Mouse (Mus musculus) heart, embryonic 11.5 days (tissue): ENCODE results near the gene Rab3gap2. TPM values are rescaled to one million over a fixed set of nuclear protein-coding genes. Genes with fewer than 3 reads are reported as not detected.
A peak's percentile ranks its signal among the peaks of the same experiment; 100 is the strongest.

ENCODE experiments used
- ATAC-seq: fragments of 200-750 bp; cut with Nextera tagmentation; replicated peaks from 2 replicates; pipeline ENCODE4 v1.8.0; 2017; ENCODE audit warnings: moderate library complexity; ENCODE audit not compliant: insufficient number of reproducible peaks, low FRiP score, low TSS enrichment
- H3K27ac ChIP-seq: fragments of 300-500 bp; sonication (generic); 2 replicates; pipeline ENCODE4 v1.5.1; 2014; ENCODE audit warnings: mild to moderate bottlenecking, low read depth, low read length
- H3K27me3 ChIP-seq: fragments of 300-500 bp; sonication (generic); 2 replicates; pipeline ENCODE4 v1.6.1; 2014; ENCODE audit warnings: mild to moderate bottlenecking, low read length, mixed read lengths; ENCODE audit not compliant: control insufficient read depth, insufficient read depth
- H3K36me3 ChIP-seq: fragments of 300-500 bp; sonication (generic); 2 replicates; pipeline ENCODE4 v1.6.1; 2014; ENCODE audit warnings: mild to moderate bottlenecking, low read length, moderate library complexity, mixed read lengths; ENCODE audit not compliant: control insufficient read depth, insufficient read depth
- H3K4me1 ChIP-seq: fragments of 300-500 bp; sonication (generic); 2 replicates; pipeline ENCODE4 v1.6.1; 2014; ENCODE audit warnings: low read length; ENCODE audit not compliant: control insufficient read depth, insufficient read depth
- H3K4me2 ChIP-seq: fragments of 300-500 bp; sonication (generic); 2 replicates; pipeline ENCODE4 v1.6.1; 2014; ENCODE audit warnings: mild to moderate bottlenecking, moderate library complexity
- H3K4me3 ChIP-seq: fragments of 300-500 bp; sonication (generic); 2 replicates; pipeline ENCODE4 v1.5.1; 2014; ENCODE audit warnings: low read depth, low read length
- H3K9ac ChIP-seq: fragments of 300-500 bp; sonication (generic); 2 replicates; pipeline ENCODE4 v1.6.1; 2014; ENCODE audit warnings: mild to moderate bottlenecking, low read depth, low read length, moderate library complexity
- H3K9me3 ChIP-seq: fragments of 300-500 bp; sonication (generic); replicated peaks from 2 replicates; pipeline ENCODE4 v1.6.1; 2016; ENCODE audit warnings: low read length; ENCODE audit not compliant: control insufficient read depth
- WGBS: fragments of 180-500 bp; shearing (Covaris S2); extraction: QIAGEN DNeasy Blood & Tissue Kit; methylation state at CpG from one replicate; pipeline ENCODE4 v1.1.7; 2014; ENCODE audit not compliant: insufficient replicate concordance; 5-methylcytosine and 5-hydroxymethylcytosine counted together
- polyA plus RNA-seq: library from polyadenylated mRNA; unstranded; fragments of >200 nt; fragmentation: Nextera tagmentation; extraction: Ambion mirVana; gene quantifications from 2 replicates; pipeline ENCODE4 v1.2.1, GENCODE M21; 2014

Rab3gap2 gene
- polyA plus RNA-seq, 1 experiment from 2014 or later, result 18.9 TPM

GRCm38 (mm10) chr1:185236530-185236929 lies 32.6 kb downstream of the Rab3gap2 start:
- H3K9ac ChIP-seq, result no peak overlapping the region
- no peaks in the 10 kb centered on the region; the same call in 1 of the 2 replicates for H3K4me1 ChIP-seq
- no peak for ATAC-seq
- 86% methylated on average over 4 of the region's 4 CpGs for WGBS
- H3K27me3 ChIP-seq, result no peaks in the 10 kb centered on the region
- H3K4me2 ChIP-seq, result no peak overlapping the region
- no peak overlapping the region for H3K27ac ChIP-seq
- peaks cover 21% of the 10 kb centered on the region for H3K36me3 ChIP-seq
- H3K4me3 ChIP-seq, result no peak overlapping the region
- no peaks in the 10 kb centered on the region for H3K9me3 ChIP-seq

- no peak for ATAC-seq
These were observed 39.1 kb downstream of the Rab3gap2 start for GRCm38 (mm10) chr1:185243013-185243412.

GRCm38 (mm10) chr1:185245456-185245855 lies 41.5 kb downstream of the Rab3gap2 start:
- no peak overlapping the region for H3K27ac ChIP-seq
- 76% methylated on average over 7 of the region's 7 CpGs for WGBS
- no peaks in the 10 kb centered on the region for H3K4me1 ChIP-seq
- no peaks in the 10 kb centered on the region for H3K27me3 ChIP-seq
- no peak for ATAC-seq
- no peak overlapping the region for H3K9ac ChIP-seq
- no peak overlapping the region for H3K4me3 ChIP-seq
- no peaks in the 10 kb centered on the region for H3K9me3 ChIP-seq
- peaks cover 19% of the 10 kb centered on the region for H3K36me3 ChIP-seq
- no peak overlapping the region for H3K4me2 ChIP-seq

More at GRCm38 (mm10) chr1:185243013-185243412, 39.1 kb downstream of the Rab3gap2 start:
- peaks cover 22% of the 10 kb centered on the region for H3K36me3 ChIP-seq
- no peak overlapping the region for H3K4me2 ChIP-seq
- H3K27me3 ChIP-seq, result no peaks in the 10 kb centered on the region
- H3K4me1 ChIP-seq, result no peaks in the 10 kb centered on the region
- no peak overlapping the region for H3K9ac ChIP-seq
- H3K4me3 ChIP-seq, result no peak overlapping the region
- 85% methylated on average over 8 of the region's 8 CpGs for WGBS
- H3K27ac ChIP-seq, result no peak overlapping the region
- H3K9me3 ChIP-seq, result no peaks in the 10 kb centered on the region

GRCm38 (mm10) chr1:185247429-185248085 lies 43.6 kb downstream of the Rab3gap2 start:
- no peaks in the 10 kb centered on the region for H3K9me3 ChIP-seq
- no peak for ATAC-seq
- no peak overlapping the region for H3K9ac ChIP-seq
- H3K36me3 ChIP-seq, result peaks cover 23% of the 10 kb centered on the region
- H3K27me3 ChIP-seq, result no peaks in the 10 kb centered on the region
- H3K27ac ChIP-seq, result no peak overlapping the region
- H3K4me2 ChIP-seq, result no peak overlapping the region
- 87% methylated on average over 20 of the region's 20 CpGs for WGBS
- H3K4me1 ChIP-seq, result peaks cover 11% of the 10 kb centered on the region; the same call in 1 of the 2 replicates
- no peak overlapping the region for H3K4me3 ChIP-seq

- Histone ChIP-seq H3K9ac (no peak overlapping the region), H3K27me3 (no peaks in the 10 kb centered on the region), H3K4me1 (peaks cover 20% of the 10 kb centered on the region; the same call in 1 of the 2 replicates), H3K4me3 (no peak overlapping the region), H3K36me3 (peaks cover 21% of the 10 kb centered on the region), H3K9me3 (no peaks in the 10 kb centered on the region), H3K4me2 (no peak overlapping the region), H3K27ac (no peak overlapping the region)
- ATAC-seq, result no peak
- WGBS, result 81% methylated on average over 8 of the region's 8 CpGs
These were observed 44.8 kb downstream of the Rab3gap2 start for GRCm38 (mm10) chr1:185248728-185249127.

GRCm38 (mm10) chr1:185252351-185252750 lies 48.4 kb downstream of the Rab3gap2 start:
- no peak overlapping the region for H3K4me2 ChIP-seq
- peaks cover 30% of the 10 kb centered on the region for H3K4me1 ChIP-seq
- H3K4me3 ChIP-seq, result no peak overlapping the region
- H3K9ac ChIP-seq, result no peak overlapping the region
- H3K27me3 ChIP-seq, result no peaks in the 10 kb centered on the region
- no peaks in the 10 kb centered on the region for H3K9me3 ChIP-seq
- H3K27ac ChIP-seq, result 0 out of 2 replicates have a peak overlapping the region, but pooled peaks have one; percentile 2
- ATAC-seq, result no peak
- H3K36me3 ChIP-seq, result peaks cover 19% of the 10 kb centered on the region
- WGBS, result 86% methylated on average over 3 of the region's 3 CpGs

GRCm38 (mm10) chr1:185253140-185253892 lies 49.4 kb downstream of the Rab3gap2 start:
- no peak overlapping the region for H3K4me2 ChIP-seq
- peaks cover 30% of the 10 kb centered on the region for H3K4me1 ChIP-seq
- H3K9me3 ChIP-seq, result no peaks in the 10 kb centered on the region
- H3K4me3 ChIP-seq, result no peak overlapping the region
- H3K27ac ChIP-seq, result 0 out of 2 replicates have a peak overlapping the region, but pooled peaks have one; percentile 25
- peaks cover 13% of the 10 kb centered on the region for H3K36me3 ChIP-seq
- H3K9ac ChIP-seq, result no peak overlapping the region
- ATAC-seq, result no peak
- H3K27me3 ChIP-seq, result no peaks in the 10 kb centered on the region
- 62% methylated on average over 12 of the region's 12 CpGs for WGBS

- WGBS, result 86% methylated on average over 12 of the region's 12 CpGs
- Histone ChIP-seq H3K4me1 (peaks cover 30% of the 10 kb centered on the region), H3K9me3 (no peaks in the 10 kb centered on the region), H3K27ac (no peak overlapping the region), H3K9ac (no peak overlapping the region), H3K4me3 (no peak overlapping the region), H3K27me3 (no peaks in the 10 kb centered on the region), H3K4me2 (no peak overlapping the region), H3K36me3 (peaks cover 6% of the 10 kb centered on the region)
- no peak for ATAC-seq
These were observed 51.4 kb downstream of the Rab3gap2 start for GRCm38 (mm10) chr1:185255336-185255735.
